Mouse (Mus musculus) thymus, postnatal 25 days (tissue): ENCODE results near the gene Slc17a9.
"Not testable (repeated sequence)": the region's sequence is repeated elsewhere in the genome, so short reads cannot be mapped to it uniquely, and the experiment has no call there.

ENCODE experiments used
- DNase-seq: peaks from one replicate; pipeline ENCODE4 v3.0.0; 2022

Slc17a9 gene

GRCm38 (mm10) chr2:180710276-180711155 lies 14.5 kb upstream of the Slc17a9 start:
- DNase-seq = no peak

DNA sequence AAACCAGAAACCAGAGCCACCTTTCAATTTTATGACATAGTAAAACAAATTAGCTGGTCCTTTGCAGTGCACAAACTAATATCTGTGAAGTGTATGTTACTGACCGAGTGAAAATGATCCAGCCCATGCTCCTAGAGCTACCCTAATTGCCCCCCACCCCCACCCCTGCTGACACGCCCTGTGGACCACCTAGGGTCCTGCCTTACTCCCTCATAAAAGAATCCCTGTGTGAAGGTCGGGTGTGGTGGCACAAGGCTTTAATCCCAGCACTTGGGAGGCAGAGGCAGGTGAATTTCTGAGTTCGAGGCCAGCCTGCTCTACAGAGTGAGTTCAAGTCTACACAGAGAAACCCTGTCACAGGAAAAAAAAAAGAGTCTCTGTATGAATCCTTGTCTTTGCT lies 13.5 kb upstream of the Slc17a9 start:
- no peak for DNase-seq

- no peak for DNase-seq
Measured at GRCm38 (mm10) chr2:180712037-180712689, 12.9 kb upstream of the Slc17a9 start.

- DNase-seq = not testable (repeated sequence)
Measured at GRCm38 (mm10) chr2:180722748-180723147, 2.3 kb upstream of the Slc17a9 start.

GRCm38 (mm10) chr2:180723865-180724264 lies 1.2 kb upstream of the Slc17a9 start:
- no peak for DNase-seq

DNA sequence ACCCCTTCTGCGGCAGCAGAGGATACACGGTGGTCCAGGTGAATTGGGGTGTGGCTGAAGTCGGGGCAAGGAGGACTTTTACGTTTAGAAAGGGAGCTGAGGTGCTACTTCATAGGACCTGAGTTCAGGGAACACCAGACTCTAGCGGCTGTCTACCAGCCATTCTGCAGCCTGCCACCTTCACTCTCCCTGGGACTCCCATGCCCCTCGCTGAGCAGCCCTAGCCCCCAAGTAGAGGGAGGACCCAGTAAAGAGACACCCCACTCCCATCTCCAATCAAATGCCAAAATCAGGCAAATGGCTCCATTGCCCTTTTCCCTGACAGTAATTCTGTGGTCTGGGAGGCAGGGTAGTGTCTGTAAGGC lies 333 bp downstream of the Slc17a9 start:
- DNase-seq = no peak

DNA sequence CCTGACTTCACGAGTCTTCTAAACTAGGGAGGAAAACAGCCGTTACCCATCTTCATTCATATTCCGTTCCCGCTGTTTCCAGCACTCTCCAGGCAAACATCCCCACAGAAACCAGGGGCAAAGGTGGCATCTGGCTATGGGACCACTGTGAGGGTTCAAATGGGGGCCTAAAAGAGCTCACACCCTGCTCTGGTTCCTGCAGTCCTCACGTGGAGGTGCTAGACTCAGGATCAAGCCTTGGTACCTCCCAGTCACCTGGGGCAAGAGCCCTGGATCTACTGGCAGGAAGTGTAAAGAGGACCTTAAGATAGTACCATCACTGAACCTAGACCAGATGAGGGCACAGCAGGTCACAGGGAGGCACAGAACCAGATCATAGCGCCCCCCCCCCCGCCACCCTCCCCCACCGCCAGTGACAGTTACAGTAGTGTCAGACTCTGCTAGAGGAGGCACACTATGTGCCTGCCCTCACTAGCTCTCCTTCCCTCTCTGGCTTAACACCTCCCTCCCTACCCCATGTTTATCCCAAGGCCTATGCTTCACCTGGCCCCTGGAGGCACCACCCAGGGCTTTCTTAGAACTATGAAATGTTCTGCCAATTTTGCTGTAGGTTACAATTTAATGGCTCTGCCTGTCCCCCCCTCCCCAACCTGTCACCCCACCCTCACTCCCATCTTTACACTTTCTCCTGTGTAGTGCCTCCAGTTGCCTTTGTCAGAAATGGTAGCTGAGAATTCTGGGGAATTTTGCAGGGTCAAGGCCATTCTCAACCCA lies 980 bp downstream of the Slc17a9 start:
- DNase-seq = no peak

- peak; percentile 63 for DNase-seq
Measured at GRCm38 (mm10) chr2:180726658-180727442, 1.8 kb downstream of the Slc17a9 start.

DNA sequence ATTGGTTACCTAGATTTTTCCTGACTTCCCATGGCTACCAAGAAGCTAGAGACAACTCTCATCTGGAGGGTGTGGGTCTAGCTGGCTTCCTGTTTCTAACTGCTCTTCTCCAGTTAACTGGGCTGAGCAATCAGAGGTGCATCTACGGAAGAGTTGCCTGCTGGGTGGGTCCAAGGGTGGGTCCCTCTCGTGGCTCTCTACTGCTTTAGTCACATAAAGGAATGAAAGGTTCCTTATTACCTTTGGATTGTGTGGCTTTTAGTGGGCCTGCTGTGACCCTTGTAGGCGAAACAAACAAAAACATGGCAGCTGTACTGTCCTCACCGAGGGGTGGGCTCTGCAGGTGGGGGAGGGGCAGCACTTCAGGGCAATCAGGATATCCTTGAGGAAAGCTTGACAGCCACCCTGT lies 2.6 kb downstream of the Slc17a9 start:
- no peak for DNase-seq

- DNase-seq = peak; percentile 73
Measured at GRCm38 (mm10) chr2:180731036-180731435, 6.0 kb downstream of the Slc17a9 start.

GRCm38 (mm10) chr2:180731984-180732383 lies 6.9 kb downstream of the Slc17a9 start:
- no peak for DNase-seq

- no peak for DNase-seq
Measured at GRCm38 (mm10) chr2:180735232-180735631, 10.2 kb downstream of the Slc17a9 start.

DNA sequence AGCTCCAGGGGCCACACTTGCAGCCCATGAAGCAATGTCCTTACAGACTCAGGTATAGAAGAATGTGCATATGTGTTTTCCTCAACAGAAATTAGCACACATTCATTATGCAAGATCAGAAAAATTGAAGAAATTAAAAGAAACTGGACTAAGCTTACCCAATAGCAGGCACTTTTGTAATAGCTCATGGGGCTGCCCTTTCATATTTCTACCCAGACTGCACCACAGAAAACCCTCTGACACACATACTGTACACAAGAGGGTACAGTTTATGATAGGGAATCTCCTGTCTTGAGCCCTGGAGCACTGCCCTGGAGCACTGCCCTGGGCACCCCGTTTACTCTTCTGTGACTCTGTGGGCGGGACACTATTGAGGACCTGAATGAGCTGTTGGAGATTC lies 12.9 kb downstream of the Slc17a9 start:
- no peak for DNase-seq

DNA sequence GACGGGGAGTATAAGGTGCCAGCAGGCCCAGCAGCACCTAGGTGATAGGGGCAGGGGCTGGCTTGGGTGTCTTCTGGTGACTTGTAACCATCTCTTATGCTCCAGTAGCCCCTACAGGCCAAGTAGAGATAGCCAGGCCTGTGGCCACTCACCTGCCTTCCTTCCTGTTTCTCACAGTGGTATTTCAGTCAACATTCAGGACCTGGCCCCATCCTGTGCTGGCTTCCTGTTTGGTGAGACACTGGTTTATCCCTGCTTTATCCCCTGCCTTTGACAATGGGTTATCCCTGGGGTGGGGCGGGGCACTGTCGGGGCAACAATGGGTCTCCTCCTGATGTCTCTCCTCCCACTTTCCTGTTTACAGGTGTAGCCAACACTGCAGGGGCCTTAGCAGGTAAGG lies 15.3 kb downstream of the Slc17a9 start:
- DNase-seq = no peak

- no peak for DNase-seq
Measured at GRCm38 (mm10) chr2:180741421-180741820, 16.4 kb downstream of the Slc17a9 start.

DNA sequence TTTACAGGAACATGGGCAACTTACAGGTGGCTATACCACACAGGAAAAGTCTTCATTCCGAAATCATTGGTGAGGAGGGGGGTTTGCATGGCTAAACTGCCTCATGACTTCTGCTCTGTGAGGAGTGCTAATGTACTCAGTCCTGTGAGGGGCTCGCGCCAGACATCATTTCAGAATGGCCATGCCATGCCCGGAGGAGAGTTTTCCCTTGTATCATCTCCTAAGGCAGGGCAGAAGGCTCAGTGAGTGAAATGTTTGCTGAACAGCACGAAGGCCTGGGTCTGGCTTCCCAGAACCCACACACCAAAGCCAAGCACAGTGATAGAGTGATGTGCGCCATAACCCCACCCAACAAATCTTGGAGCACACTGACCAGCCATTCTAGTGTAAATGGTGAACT lies 17.8 kb downstream of the Slc17a9 start:
- no peak for DNase-seq

DNA sequence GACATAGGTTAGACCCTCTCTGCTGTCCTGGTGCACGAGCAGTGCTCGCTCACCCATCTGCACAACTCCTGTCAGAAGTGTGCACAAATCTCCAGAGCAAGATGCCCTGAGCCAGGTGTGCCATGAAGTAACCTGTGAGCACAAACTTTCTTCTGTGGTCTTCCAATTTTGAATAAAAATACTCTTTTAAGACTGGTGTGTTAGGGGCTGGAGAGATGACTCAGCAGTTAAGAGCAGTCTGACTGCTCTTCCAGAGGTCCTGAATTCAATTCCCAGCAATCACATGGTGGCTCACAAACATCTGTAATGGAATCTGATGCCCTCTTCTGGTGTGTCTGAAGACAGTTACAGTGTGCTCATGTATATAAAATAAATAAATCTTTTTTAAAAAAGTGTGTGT lies 18.3 kb downstream of the Slc17a9 start:
- DNase-seq = no peak

DNA sequence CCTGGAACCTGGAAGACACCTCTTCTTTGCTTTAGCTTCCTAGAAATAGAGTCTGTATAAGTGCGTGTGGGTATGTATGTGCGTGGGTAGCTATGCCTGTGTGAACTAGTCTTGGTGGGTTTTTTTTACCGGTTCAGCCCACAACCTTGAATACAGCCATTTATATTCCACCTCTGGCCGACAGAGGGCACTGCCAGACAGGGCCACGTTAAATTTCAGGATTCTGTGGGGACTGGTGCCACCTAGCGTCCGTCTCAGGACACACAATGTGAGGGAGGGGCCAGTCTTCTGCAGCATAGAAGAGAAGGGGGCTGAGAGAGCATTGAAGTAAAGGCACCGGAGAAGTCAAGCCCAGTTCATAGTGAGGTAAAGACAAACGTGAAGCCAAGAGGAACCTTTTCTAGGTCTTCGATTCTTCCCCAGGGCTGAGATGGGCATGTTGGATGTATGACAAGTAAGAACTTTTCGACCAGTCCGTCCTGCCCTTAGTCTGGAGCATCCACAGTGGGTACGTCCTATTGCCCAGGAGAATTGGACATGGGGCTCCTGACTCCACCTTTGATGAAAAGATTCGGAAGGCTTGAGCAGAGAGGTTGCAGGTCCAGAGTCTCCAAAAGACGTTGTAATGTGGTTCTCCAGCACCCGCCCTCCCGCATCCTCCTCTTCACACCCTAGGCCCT lies 20.3 kb downstream of the Slc17a9 start:
- DNase-seq = peak; percentile 90

DNA sequence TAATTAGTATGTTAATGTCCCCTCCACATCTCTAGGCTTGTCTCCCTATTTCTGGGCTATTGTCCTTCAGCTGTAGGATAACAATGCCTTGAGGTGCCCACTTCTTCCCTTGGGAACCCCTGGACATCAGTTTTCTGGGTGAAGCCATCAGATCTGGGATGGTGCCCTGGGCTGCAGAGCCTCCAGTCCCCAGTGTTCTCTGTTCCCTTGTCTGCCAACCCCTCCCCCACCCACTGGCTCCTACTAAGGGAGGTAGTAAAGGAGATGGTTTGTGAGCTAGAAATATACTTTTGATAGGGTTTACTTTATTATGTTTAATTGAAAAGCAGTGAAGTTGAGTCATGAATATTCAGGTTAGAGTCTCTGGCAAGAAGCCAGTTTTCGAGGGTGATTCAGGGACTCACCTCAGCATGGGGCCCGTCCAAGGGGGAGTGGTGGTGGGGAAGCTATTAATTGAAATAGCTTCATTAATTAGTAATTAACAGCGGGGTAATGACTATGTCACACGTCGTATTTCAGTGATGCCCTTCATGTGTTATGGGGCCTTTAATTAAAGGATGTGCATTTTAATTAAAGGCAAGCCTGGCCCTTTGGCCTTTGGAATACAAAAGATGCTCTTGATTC lies 21.6 kb downstream of the Slc17a9 start:
- no peak for DNase-seq

- DNase-seq = no peak
Measured at GRCm38 (mm10) chr2:180748904-180749303, 23.8 kb downstream of the Slc17a9 start.

GRCm38 (mm10) chr2:180754976-180755688 lies 30.1 kb downstream of the Slc17a9 start:
- no peak for DNase-seq
